Mouse (Mus musculus): ENCODE data around the gene Pdlim7.

GRCm38 (mm10) chr13:55549061-55549460, 35.6 kb upstream of the Pdlim7 start:
- TF ChIP-seq TAL1 (IDR thresholded peaks at IDR 0.05; ENCODE audit: low read length) (no peak), GATA1 (IDR thresholded peaks at IDR 0.05; ENCODE audit: low read length) (no peak)

All from erythroblast, embryonic 14.5 days (primary cell).